Mouse (Mus musculus) thymus, postnatal 25 days (tissue): ENCODE results near the gene Mmp15.

Source experiments
- DNase-seq: peaks from one replicate; pipeline ENCODE4 v3.0.0; 2022

Mmp15 gene

GRCm38 (mm10) chr8:95352151-95352870, at the start of gene Mmp15:
TSS of gene Mmp15 (plus strand) at chr8:95352268.
- peak; percentile 31 for DNase-seq

- peak; percentile 53 for DNase-seq
Measured at GRCm38 (mm10) chr8:95302410-95302809, 49.7 kb upstream of the Mmp15 start.

GRCm38 (mm10) chr8:95305526-95305925, 46.5 kb upstream of the Mmp15 start:
- no peak for DNase-seq

- DNase-seq: no peak
Measured at GRCm38 (mm10) chr8:95306431-95306830, 45.6 kb upstream of the Mmp15 start, which contains the start of gene Cngb1. TSS of gene Cngb1 (minus strand) at chr8:95306585.

GRCm38 (mm10) chr8:95310342-95310970, 41.6 kb upstream of the Mmp15 start, which contains the start of gene Tepp:
TSS of gene Tepp (plus strand) at chr8:95310566.
- DNase-seq: no peak

- no peak for DNase-seq
Measured at GRCm38 (mm10) chr8:95312836-95313235, 39.2 kb upstream of the Mmp15 start.

GRCm38 (mm10) chr8:95313857-95314256, 38.2 kb upstream of the Mmp15 start:
- no peak for DNase-seq

GRCm38 (mm10) chr8:95314707-95315106, 37.4 kb upstream of the Mmp15 start:
- DNase-seq: no peak

- DNase-seq: no peak
Measured at GRCm38 (mm10) chr8:95315350-95315749, 36.7 kb upstream of the Mmp15 start.

GRCm38 (mm10) chr8:95320224-95321139, 31.6 kb upstream of the Mmp15 start:
- peak; percentile 84 for DNase-seq

- DNase-seq: no peak
Measured at GRCm38 (mm10) chr8:95323201-95323600, 28.9 kb upstream of the Mmp15 start.

- DNase-seq: no peak
Measured at GRCm38 (mm10) chr8:95324646-95325045, 27.4 kb upstream of the Mmp15 start.

GRCm38 (mm10) chr8:95326822-95327221, 25.2 kb upstream of the Mmp15 start:
- no peak for DNase-seq

GRCm38 (mm10) chr8:95327866-95328465, 24.1 kb upstream of the Mmp15 start:
- DNase-seq: no peak

GRCm38 (mm10) chr8:95330367-95330766, 21.7 kb upstream of the Mmp15 start:
- no peak for DNase-seq

- no peak for DNase-seq
Measured at GRCm38 (mm10) chr8:95331156-95331719, 20.8 kb upstream of the Mmp15 start.

GRCm38 (mm10) chr8:95331720-95332436, 20.2 kb upstream of the Mmp15 start, which contains the start of the genes Zfp319 and Usb1:
TSS of gene Zfp319 (minus strand) at chr8:95331950.
TSS of gene Usb1 (plus strand) at chr8:95332284.
- DNase-seq: peak; percentile 96

- no peak for DNase-seq
Measured at GRCm38 (mm10) chr8:95332437-95333199, 19.4 kb upstream of the Mmp15 start.

GRCm38 (mm10) chr8:95335706-95336105, 16.4 kb upstream of the Mmp15 start:
- DNase-seq: no peak

GRCm38 (mm10) chr8:95336363-95336762, 15.7 kb upstream of the Mmp15 start:
- DNase-seq: no peak

GRCm38 (mm10) chr8:95341721-95342120, 10.3 kb upstream of the Mmp15 start:
- no peak for DNase-seq
